Mouse (Mus musculus) CD4-positive, CD25-positive, alpha-beta regulatory T cell (primary cell): ENCODE measurements around the gene Olfr845. TPM values are rescaled to one million over a fixed set of nuclear protein-coding genes. Genes with fewer than 3 reads are reported as not detected.

Experiments
- polyA plus RNA-seq: library from polyadenylated mRNA; unstranded; fragments of 100-300 nt; shearing (Covaris generic); gene quantifications from one replicate; pipeline ENCODE4 v1.2.1, GENCODE M21; 2017

Gene Olfr845
- polyA plus RNA-seq, result not detected

GRCm38 (mm10) chr9:19336157-19336556 is at the start of gene Olfr845:
TSS of gene Olfr845 (plus strand) at chr9:19336457.

GRCm38 (mm10) chr9:19316047-19316446 is 20.2 kb upstream of the Olfr845 start, which contains the start of gene Olfr844:
TSS of gene Olfr844 (plus strand) at chr9:19316347.

GRCm38 (mm10) chr9:19363905-19364304 is 27.6 kb downstream of the Olfr845 start, which contains the start of gene Olfr846:
TSS of gene Olfr846 (minus strand) at chr9:19364005.

GRCm38 (mm10) chr9:19378569-19378968 is 42.3 kb downstream of the Olfr845 start, which contains the start of gene Olfr847:
TSS of gene Olfr847 (minus strand) at chr9:19378669.

Other genes starting within 250 kb of the Olfr845 start
- not detected for gene Olfr836, start 216.1 kb upstream of the Olfr845 start, polyA plus RNA-seq
- gene Olfr837, start 200.1 kb upstream of the Olfr845 start, polyA plus RNA-seq, result not detected
- gene Olfr839-ps1, start 159.1 kb upstream of the Olfr845 start, polyA plus RNA-seq, result 0.05 TPM
- 0.04 TPM for gene Olfr843, start 84.5 kb upstream of the Olfr845 start, polyA plus RNA-seq
- gene Olfr844, start 20.1 kb upstream of the Olfr845 start, polyA plus RNA-seq, result not detected
- not detected for gene Olfr846, start 27.5 kb downstream of the Olfr845 start, polyA plus RNA-seq
- not detected for gene Olfr847, start 42.2 kb downstream of the Olfr845 start, polyA plus RNA-seq
- not detected for gene Olfr849, start 103.8 kb downstream of the Olfr845 start, polyA plus RNA-seq
- not detected for gene Olfr850, start 141.8 kb downstream of the Olfr845 start, polyA plus RNA-seq
- not detected for gene Olfr851, start 156.8 kb downstream of the Olfr845 start, polyA plus RNA-seq
- not detected for gene Olfr853, start 204.6 kb downstream of the Olfr845 start, polyA plus RNA-seq
- not detected for gene Olfr854, start 230.9 kb downstream of the Olfr845 start, polyA plus RNA-seq
- not detected for gene Olfr855, start 246.2 kb downstream of the Olfr845 start, polyA plus RNA-seq